Mouse (Mus musculus) gastrocnemius, postnatal 4 days (tissue): Measurements from ENCODE around the gene Ankrd50. TPM values are rescaled to one million over a fixed set of nuclear protein-coding genes. Genes with fewer than 3 reads are reported as not detected.

Source experiments
- DNase-seq, 2 experiments: peaks; one replicate each; pipeline ENCODE4 v3.0.0; 2021 to 2022; ENCODE audit warnings: low spot score in 2 of 2, mixed read lengths in 2 of 2
- total RNA-seq, 2 experiments: library from RNA; stranded (reverse); gene quantifications; 2 replicates each; pipeline ENCODE4 v1.2.3; 2021

The Ankrd50 gene
- total RNA-seq, 2 experiments from 2014 or later: 72.3 to 74.3 TPM

DNA sequence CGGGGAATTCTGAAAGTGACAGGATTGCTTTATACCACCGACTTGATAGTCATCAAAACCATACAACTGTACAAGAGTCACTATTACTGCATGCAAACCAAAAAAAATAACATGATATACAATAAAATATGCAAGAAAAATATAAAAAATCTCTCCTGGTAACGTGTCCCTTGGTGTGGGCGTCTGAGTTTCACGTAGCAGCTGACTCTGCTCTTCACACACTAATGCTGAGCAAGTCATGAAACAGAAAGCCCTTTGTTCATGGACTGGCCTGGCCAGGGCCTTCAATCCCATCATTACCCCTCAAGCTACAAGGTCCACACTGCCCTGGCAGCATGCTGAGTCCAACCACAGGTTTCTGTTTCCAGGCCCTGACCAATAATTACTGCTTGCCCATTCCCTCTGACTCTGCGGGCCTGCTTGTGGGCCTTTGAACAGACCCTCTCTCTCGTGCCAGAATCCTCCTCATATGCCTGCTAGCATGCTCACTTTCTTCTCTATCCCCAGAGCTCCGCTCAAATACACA lies 17.7 kb downstream of the Ankrd50 start:
- no peak for DNase-seq

- no peak for DNase-seq
Measured at GRCm38 (mm10) chr3:38466139-38466538, 18.5 kb downstream of the Ankrd50 start.

- DNase-seq: no peak
Measured at GRCm38 (mm10) chr3:38463149-38463548, 21.5 kb downstream of the Ankrd50 start.

GRCm38 (mm10) chr3:38461742-38462141 lies 22.9 kb downstream of the Ankrd50 start:
- DNase-seq: no peak

DNA sequence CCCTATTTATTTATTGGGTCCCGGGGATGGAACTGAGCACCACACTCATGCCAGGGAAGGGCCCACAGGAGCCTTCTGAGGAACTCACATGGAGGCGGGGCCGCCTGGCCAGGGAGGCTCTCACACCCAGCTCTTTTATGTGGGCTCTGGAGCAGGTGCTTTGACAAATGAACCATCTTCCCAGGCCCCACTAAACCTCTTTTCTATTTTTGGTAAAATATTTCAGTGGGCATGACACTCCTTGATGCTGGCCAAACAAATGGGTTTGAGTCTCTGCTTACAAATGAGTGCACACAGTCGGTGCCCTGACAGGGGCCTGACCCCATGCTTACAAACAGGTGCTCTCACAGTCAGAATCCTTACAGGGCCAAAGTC lies 24.4 kb downstream of the Ankrd50 start:
- no peak for DNase-seq

GRCm38 (mm10) chr3:38459507-38460249 lies 25.0 kb downstream of the Ankrd50 start:
- no peak for DNase-seq

DNA sequence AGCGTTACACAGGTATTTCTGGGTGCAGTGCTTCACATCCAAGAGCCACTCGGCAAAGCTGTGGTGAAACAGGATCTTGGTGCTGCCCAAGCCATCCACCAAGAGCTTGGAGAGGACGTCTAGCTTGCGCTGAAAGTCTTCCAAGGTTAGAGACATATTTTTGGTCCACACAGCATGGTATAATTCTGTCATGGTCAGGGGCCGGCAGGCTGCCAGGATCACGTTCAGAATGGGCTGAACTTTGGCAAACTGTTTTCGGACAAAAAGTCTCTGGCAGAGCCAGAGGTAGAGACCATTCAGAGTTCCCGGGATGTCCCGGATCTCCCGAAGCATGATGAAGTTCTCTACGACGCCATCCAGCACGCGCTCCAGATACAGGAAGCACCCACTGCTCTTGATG lies 27.6 kb downstream of the Ankrd50 start:
- DNase-seq: no peak

- no peak for DNase-seq
Measured at GRCm38 (mm10) chr3:38452199-38452598, 32.4 kb downstream of the Ankrd50 start.

DNA sequence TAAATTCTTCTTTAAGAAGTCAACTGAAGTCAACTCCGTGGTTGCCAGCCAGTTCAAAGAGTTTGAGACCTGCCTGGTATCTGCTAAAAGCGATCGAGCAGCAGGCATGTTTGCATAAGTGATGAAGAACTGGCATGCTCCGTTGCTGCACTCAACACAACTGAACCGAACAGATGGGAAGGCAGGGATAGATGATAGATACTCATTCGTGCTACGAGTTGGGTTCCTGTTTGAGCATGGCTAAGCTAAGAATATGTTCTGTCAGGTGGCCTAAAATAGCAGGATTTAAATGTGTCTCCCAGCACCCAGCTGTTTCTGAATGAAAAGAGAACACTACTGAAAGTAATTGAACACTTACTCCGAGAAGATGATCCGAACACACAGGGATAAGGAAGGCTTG lies 38.1 kb downstream of the Ankrd50 start:
- DNase-seq: no peak

DNA sequence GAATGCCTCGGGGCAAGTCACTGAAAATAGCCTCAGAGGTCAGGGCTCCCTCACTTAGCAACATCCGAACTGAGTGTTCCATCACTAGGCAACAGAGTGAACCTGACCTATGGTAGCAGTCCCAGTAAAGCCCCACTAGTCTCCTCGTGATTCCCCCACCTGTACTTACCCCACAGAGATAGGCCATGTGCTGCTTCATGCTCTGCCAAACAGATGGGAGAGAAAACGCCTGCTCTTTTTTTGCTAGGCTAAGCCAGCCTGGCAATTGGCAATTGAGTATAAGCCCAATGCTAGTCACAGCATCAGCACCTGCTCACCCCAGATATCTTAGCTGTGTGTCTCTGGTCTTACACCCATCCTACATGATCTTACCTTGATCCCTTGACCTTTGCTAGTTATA lies 40.8 kb downstream of the Ankrd50 start:
- no peak for DNase-seq

DNA sequence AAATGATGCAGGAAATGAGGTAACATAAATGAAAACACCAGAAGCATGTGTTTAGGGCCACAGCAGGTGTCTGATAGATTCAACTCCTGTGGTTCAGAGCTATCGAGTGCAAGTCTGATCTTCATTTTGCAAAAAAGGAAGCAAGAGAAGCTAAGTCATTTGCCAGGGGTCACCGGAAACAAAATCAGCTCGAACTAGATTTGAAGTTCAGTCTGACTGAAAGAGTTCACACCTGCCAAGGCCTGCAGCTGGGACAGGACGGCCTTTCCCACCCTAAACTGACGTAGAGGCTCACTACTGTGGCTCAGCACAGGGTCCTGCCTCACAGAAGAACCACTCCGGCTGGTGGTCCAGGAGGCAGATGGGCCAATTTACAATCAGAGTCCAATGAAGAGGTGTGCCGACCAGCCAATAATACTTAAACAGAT lies 44.1 kb downstream of the Ankrd50 start:
- no peak for DNase-seq

- no peak for DNase-seq
Measured at GRCm38 (mm10) chr3:38436596-38436995, 48.0 kb downstream of the Ankrd50 start.

DNA sequence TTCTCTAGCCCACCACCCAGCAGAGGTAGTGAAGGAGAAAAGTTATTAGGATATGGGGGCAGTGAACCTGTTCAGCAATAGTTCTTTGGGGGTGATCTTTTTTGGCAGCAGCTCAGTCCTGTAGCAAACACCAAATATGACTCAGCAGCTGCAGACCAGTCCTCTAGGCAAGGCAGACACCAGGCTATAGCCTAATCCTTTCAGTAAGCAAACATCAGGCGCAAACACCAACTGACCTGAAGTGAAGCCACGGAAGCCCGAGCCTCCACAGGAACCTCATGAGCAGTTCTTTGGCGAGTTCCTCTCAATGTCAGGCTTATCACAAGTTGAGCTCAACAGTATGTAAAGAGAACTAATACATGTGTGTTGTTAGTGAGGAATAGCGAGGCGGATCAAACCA lies 48.8 kb downstream of the Ankrd50 start:
- no peak for DNase-seq

DNA sequence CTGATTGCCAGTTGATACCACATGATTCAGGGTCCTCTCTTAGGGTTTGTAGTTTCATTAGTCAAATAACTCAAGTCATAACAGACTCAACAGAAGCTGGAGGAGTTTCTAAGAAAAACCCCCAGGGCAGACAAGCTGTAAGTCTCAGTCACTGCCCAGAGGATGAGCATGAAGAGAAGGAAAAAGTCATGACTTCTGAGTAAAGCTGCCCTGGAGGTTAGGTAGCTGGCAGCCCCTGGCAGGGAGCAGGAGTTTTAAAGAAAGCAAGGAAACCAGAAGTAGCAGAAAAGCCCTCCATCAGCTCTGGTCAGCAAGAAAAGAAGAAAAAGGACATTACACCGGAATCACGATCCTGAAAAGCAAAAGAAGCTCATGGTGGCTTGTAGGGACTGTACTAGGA lies 50.2 kb downstream of the Ankrd50 start:
- DNase-seq: no peak

DNA sequence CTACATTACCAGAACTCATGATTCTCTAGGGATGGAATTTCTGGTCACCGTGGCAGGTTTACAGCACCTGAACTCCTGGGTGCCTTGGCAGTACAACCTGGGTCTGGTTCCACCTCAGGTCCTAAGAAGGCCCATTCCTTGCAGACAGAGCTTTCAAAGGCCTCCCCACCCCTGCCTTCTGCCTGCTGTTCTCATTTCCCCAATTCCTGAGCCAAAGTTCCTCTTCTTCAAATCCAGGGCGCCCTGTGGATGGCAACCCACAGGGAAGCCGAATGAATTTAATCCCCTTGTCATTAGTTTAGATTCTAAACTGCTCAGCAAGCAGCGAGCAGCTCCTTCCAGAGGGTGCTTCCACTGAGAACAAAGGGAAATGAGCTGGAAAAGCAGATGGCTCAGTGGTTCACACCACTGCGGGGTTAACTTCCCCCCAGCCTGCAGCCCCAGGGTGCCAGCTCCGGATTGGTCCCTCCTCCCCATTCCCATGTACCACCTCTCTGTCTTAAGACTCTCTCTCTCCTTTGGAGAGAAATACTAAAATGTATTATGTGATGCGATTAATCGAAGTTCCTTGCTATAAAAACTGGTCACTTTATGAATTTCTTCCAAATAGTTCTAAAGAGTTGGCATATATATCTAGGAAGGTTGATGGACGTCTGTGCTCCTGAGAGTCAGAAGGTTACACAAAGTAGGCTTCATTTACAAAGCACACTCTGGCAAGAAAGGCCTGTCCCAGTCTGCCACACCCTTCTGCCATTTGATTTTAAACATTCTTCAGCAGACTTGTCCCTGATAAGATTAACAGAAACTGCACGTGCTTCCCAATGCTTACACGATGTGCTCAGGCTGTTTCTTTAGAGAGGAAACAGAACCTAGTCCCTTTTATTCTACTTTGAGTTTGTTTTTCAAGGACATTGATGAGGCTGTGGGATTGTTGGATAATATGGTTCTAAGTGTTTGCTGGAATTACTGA lies 50.9 kb downstream of the Ankrd50 start:
- no peak for DNase-seq

- no peak for DNase-seq
Measured at GRCm38 (mm10) chr3:38431461-38431860, 53.2 kb downstream of the Ankrd50 start.

DNA sequence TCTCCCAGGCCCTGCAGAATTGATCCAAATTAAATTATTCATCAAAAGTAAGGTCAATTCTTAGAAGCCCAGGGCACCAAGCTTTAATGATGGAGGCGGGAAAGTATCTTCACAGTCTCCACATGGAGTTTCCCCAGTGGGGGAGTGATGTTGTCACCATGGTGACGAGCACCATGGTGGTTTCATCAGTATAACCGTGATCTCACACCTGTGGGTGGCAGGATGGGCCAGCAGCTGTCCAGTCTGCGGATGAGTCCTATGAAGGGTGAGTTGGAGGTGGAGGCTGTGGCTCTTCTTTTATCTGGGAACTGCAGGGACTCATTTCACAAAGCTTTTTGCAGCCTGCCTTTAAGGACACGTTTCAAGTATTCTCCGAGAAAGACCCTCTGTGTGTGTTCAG lies 53.6 kb downstream of the Ankrd50 start:
- DNase-seq: no peak

GRCm38 (mm10) chr3:38427200-38427599 lies 57.4 kb downstream of the Ankrd50 start:
- DNase-seq: no peak

DNA sequence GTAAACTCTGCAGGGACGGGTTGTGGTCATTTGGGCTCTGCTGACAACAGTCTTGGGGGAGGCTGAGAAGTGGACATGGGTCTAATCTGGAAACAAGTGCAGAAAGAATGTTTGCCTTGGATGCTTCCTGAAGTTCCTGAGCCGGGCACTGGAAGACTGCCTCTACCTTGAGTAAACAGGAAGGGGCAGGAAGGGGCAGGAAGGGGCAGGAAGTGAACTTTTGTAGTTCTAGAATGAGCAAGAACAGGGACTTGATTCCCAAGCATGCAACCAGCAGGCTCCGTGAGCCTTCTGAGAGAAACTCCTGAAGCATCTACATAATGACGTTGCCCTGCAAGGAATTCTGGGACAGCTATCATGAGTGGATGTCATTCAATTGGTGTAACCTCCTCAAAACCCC lies 60.7 kb downstream of the Ankrd50 start:
- DNase-seq: no peak

DNA sequence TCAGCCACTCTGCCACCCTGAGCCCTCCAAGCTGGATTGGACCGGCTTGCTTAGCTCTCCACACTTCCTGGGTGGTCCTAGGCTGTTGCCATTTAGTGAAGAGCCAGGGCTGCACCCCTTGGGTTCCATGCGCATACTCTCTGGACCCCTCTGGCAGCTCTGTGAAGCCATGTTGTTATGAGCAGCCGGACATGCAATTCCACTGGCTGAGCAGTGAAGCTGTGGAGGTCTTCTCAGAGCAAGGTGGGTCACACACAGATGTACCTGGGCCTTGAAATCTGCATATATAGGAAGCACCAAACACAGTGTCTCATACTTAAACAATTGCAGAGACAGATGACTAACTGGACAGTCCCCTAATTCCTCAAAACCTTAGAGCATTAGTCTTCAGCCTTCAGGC lies 64.7 kb downstream of the Ankrd50 start:
- DNase-seq: no peak

DNA sequence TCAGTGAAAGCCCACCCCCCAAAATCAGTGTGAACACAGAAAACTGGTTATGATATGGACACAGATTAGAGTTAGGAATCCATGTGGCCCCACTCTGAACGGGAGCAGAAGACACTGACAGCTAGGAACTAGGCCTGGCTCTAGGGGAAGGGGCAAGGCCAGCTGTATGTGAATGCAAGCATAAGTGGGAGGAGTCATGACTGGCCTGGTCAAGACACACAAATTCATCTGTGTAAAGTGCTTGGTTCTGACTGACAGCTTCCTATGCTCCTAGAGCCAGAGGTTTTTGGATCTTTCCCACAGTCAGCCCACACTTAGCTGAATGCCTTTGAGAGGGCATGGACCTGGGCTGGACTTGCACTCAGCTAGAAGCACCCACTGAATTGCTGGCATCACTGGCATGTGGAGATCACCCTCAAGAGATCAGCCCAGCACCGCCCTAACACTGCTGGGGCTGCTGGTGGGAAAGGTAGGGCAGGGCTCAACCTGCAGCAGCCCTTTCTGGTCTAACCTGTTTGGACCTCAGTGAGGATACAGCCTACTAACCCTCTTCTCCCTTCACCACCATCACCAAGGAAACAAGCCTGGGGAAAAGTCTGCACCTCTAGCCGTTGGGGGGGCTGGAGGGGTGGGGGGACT lies 69.2 kb downstream of the Ankrd50 start:
- no peak for DNase-seq
